Mouse (Mus musculus): Measurements from ENCODE around the gene Ccdc138. TPM values are rescaled to one million over a fixed set of nuclear protein-coding genes. Genes with fewer than 3 reads are reported as not detected.

The Ccdc138 gene
- polyA plus RNA-seq, 1 experiment from 2014 or later = 7.4 TPM

GRCm38 (mm10) chr10:58540613-58541012 is 42.9 kb downstream of the Ccdc138 start:
- Histone ChIP-seq H3K4me2 (ENCODE audit: low read depth, low read length) (no peak overlapping the region), H3K4me3 (ENCODE audit: low read depth, low read length) (no peak overlapping the region), H3K9ac (replicated peaks; ENCODE audit: low read length) (no peak overlapping the region), H3K27me3 (ENCODE audit: control insufficient read depth, insufficient read depth, low read length) (no peaks in the 10 kb centered on the region), H3K36me3 (replicated peaks; ENCODE audit: control insufficient read depth, insufficient read depth, low read depth, low read length) (no peaks in the 10 kb centered on the region; the same call in none of the 2 replicates), H3K9me3 (replicated peaks; ENCODE audit: control insufficient read depth, low read length) (no peaks in the 10 kb centered on the region), H3K4me1 (ENCODE audit: control insufficient read depth, insufficient read depth, low read length) (no peaks in the 10 kb centered on the region), H3K27ac (replicated peaks; ENCODE audit: low read depth, low read length) (no peak overlapping the region)
- 68% methylated on average over 13 of the region's 13 CpGs for WGBS
- DNase-seq (ENCODE audit: low spot score) (peak; percentile 7), ATAC-seq (replicated peaks; ENCODE audit: insufficient number of reproducible peaks, low FRiP score, low TSS enrichment, low read depth) (no peak)

DNA sequence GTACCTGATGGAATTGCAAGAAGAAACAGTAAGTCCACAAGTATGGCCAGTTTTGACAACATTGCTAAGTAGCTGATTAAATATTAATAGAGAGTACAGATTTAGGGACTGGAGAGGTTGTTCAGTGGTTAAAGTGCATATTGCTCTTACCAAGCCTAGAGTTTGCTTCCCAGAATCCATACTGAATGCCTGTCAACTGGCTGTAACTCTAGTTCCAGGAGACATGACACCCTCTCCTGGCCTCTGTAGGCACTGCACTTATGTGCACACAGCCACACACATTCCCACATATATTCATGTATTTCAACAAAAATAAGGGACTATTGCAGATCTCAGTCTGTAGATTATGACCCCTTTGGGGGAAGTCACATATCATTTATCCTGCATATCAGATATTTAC is 51.0 kb downstream of the Ccdc138 start:
- H3K4me1 ChIP-seq (ENCODE audit: control insufficient read depth, insufficient read depth, low read length) = no peaks in the 10 kb centered on the region
- no peak for ATAC-seq (replicated peaks; ENCODE audit: insufficient number of reproducible peaks, low FRiP score, low TSS enrichment, low read depth)
- no peak overlapping the region for H3K4me3 ChIP-seq (ENCODE audit: low read depth, low read length)
- no peak for DNase-seq (ENCODE audit: low spot score)
- H3K27me3 ChIP-seq (ENCODE audit: control insufficient read depth, insufficient read depth, low read length) = no peaks in the 10 kb centered on the region
- H3K27ac ChIP-seq (replicated peaks; ENCODE audit: low read depth, low read length) = no peak overlapping the region
- H3K36me3 ChIP-seq (replicated peaks; ENCODE audit: control insufficient read depth, insufficient read depth, low read depth, low read length) = no peaks in the 10 kb centered on the region
- no peaks in the 10 kb centered on the region for H3K9me3 ChIP-seq (replicated peaks; ENCODE audit: control insufficient read depth, low read length)
- no peak overlapping the region for H3K4me2 ChIP-seq (ENCODE audit: low read depth, low read length)
- H3K9ac ChIP-seq (replicated peaks; ENCODE audit: low read length) = no peak overlapping the region

DNA sequence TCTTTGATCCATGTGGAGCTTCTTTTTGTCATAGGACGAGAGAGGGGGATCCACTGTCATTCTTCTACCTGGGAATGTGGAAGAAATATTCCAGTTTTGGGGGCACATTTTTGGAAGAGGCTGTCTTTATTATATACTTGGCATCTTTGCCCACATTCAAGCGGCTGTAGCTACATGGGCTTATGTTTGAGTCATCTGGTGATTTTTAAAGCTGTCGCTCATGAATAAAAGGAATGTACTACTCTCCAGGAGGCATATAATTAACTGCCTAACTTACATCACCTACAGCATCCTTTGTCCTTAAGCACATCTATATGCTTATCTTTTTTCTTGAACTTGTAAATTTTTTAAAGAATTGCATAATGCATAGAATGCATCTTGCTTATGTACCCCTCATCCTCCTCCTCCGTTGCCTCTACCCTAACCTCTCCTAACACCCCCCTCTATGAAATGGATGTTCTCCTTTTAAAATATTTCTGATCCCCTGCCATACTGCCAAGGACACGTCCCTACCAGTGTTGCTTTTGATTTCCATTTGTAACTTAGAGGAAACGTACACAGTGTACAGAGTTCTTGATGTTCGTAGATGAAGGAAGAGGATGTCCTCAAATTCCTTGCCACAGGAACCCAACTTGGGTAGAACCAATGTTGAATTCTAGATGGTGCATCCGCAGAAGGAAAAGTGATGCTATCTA is 57.1 kb downstream of the Ccdc138 start:
- no peak overlapping the region for H3K4me3 ChIP-seq (ENCODE audit: low read depth, low read length)
- DNase-seq (ENCODE audit: low spot score) (no peak), ATAC-seq (replicated peaks; ENCODE audit: insufficient number of reproducible peaks, low FRiP score, low TSS enrichment, low read depth) (no peak)
- 90% methylated on average over 8 of the region's 8 CpGs for WGBS
- H3K27ac ChIP-seq (replicated peaks; ENCODE audit: low read depth, low read length) = no peak overlapping the region
- H3K27me3 ChIP-seq (ENCODE audit: control insufficient read depth, insufficient read depth, low read length) = no peaks in the 10 kb centered on the region
- H3K9me3 ChIP-seq (replicated peaks; ENCODE audit: control insufficient read depth, low read length) = no peaks in the 10 kb centered on the region
- no peaks in the 10 kb centered on the region for H3K36me3 ChIP-seq (replicated peaks; ENCODE audit: control insufficient read depth, insufficient read depth, low read depth, low read length)
- no peak overlapping the region for H3K4me2 ChIP-seq (ENCODE audit: low read depth, low read length)
- no peaks in the 10 kb centered on the region for H3K4me1 ChIP-seq (ENCODE audit: control insufficient read depth, insufficient read depth, low read length)
- no peak overlapping the region for H3K9ac ChIP-seq (replicated peaks; ENCODE audit: low read length)

GRCm38 (mm10) chr10:58559098-58559497 is 61.4 kb downstream of the Ccdc138 start:
- WGBS = 26% methylated on average over 7 of the region's 7 CpGs
- Histone ChIP-seq H3K9me3 (replicated peaks; ENCODE audit: control insufficient read depth, low read length) (no peaks in the 10 kb centered on the region), H3K4me2 (ENCODE audit: low read depth, low read length) (no peak overlapping the region), H3K4me3 (ENCODE audit: low read depth, low read length) (no peak overlapping the region), H3K27ac (replicated peaks; ENCODE audit: low read depth, low read length) (no peak overlapping the region), H3K9ac (replicated peaks; ENCODE audit: low read length) (no peak overlapping the region), H3K4me1 (ENCODE audit: control insufficient read depth, insufficient read depth, low read length) (no peaks in the 10 kb centered on the region), H3K27me3 (ENCODE audit: control insufficient read depth, insufficient read depth, low read length) (no peaks in the 10 kb centered on the region), H3K36me3 (replicated peaks; ENCODE audit: control insufficient read depth, insufficient read depth, low read depth, low read length) (no peaks in the 10 kb centered on the region)
- ATAC-seq (replicated peaks; ENCODE audit: insufficient number of reproducible peaks, low FRiP score, low TSS enrichment, low read depth) (no peak), DNase-seq (ENCODE audit: low spot score) (peak; percentile 76)

DNA sequence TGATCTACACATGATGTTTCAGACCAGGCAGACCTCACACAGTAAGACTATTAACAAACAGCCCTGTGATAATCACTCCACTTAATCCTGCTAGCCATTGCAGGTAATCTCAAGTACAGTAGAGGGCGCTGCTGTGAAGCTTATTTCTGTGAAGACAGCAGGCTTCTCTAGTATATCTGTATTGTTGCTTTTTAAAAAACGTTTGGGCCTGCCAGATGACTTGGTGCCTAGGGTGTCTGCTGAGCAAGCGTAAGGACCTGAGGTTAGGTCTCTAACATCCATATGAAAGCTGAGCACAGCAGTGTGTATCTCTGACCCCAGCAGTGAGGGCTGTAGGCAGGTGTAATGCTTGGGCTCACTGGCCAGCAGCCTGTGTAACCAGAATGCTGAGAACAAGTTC is 62.2 kb downstream of the Ccdc138 start:
- H3K4me1 ChIP-seq (ENCODE audit: control insufficient read depth, insufficient read depth, low read length) = no peaks in the 10 kb centered on the region
- no peak overlapping the region for H3K9ac ChIP-seq (replicated peaks; ENCODE audit: low read length)
- WGBS = 30% methylated on average over 3 of the region's 3 CpGs
- no peak overlapping the region for H3K4me2 ChIP-seq (ENCODE audit: low read depth, low read length)
- H3K9me3 ChIP-seq (replicated peaks; ENCODE audit: control insufficient read depth, low read length) = no peaks in the 10 kb centered on the region
- ATAC-seq (replicated peaks; ENCODE audit: insufficient number of reproducible peaks, low FRiP score, low TSS enrichment, low read depth) = no peak
- no peaks in the 10 kb centered on the region for H3K36me3 ChIP-seq (replicated peaks; ENCODE audit: control insufficient read depth, insufficient read depth, low read depth, low read length)
- no peak overlapping the region for H3K27ac ChIP-seq (replicated peaks; ENCODE audit: low read depth, low read length)
- DNase-seq (ENCODE audit: low spot score) = peak; percentile 73
- H3K27me3 ChIP-seq (ENCODE audit: control insufficient read depth, insufficient read depth, low read length) = no peaks in the 10 kb centered on the region
- no peak overlapping the region for H3K4me3 ChIP-seq (ENCODE audit: low read depth, low read length)

GRCm38 (mm10) chr10:58560521-58560920 is 62.8 kb downstream of the Ccdc138 start:
- WGBS = 92% methylated on average over 6 of the region's 6 CpGs
- Histone ChIP-seq H3K4me1 (ENCODE audit: control insufficient read depth, insufficient read depth, low read length) (no peaks in the 10 kb centered on the region), H3K27ac (replicated peaks; ENCODE audit: low read depth, low read length) (no peak overlapping the region), H3K9ac (replicated peaks; ENCODE audit: low read length) (no peak overlapping the region), H3K36me3 (replicated peaks; ENCODE audit: control insufficient read depth, insufficient read depth, low read depth, low read length) (no peaks in the 10 kb centered on the region), H3K4me2 (ENCODE audit: low read depth, low read length) (no peak overlapping the region), H3K4me3 (ENCODE audit: low read depth, low read length) (no peak overlapping the region), H3K9me3 (replicated peaks; ENCODE audit: control insufficient read depth, low read length) (no peaks in the 10 kb centered on the region), H3K27me3 (ENCODE audit: control insufficient read depth, insufficient read depth, low read length) (no peaks in the 10 kb centered on the region)
- DNase-seq (ENCODE audit: low spot score) = no peak
- no peak for ATAC-seq (replicated peaks; ENCODE audit: insufficient number of reproducible peaks, low FRiP score, low TSS enrichment, low read depth)

- Histone ChIP-seq H3K4me3 (ENCODE audit: low read depth, low read length) (no peak overlapping the region), H3K4me1 (ENCODE audit: control insufficient read depth, insufficient read depth, low read length) (no peaks in the 10 kb centered on the region), H3K27ac (replicated peaks; ENCODE audit: low read depth, low read length) (no peak overlapping the region), H3K9ac (replicated peaks; ENCODE audit: low read length) (no peak overlapping the region), H3K36me3 (replicated peaks; ENCODE audit: control insufficient read depth, insufficient read depth, low read depth, low read length) (no peaks in the 10 kb centered on the region), H3K4me2 (ENCODE audit: low read depth, low read length) (no peak overlapping the region), H3K27me3 (ENCODE audit: control insufficient read depth, insufficient read depth, low read length) (no peaks in the 10 kb centered on the region), H3K9me3 (replicated peaks; ENCODE audit: control insufficient read depth, low read length) (no peaks in the 10 kb centered on the region)
- DNase-seq (ENCODE audit: low spot score) (no peak), ATAC-seq (replicated peaks; ENCODE audit: insufficient number of reproducible peaks, low FRiP score, low TSS enrichment, low read depth) (no peak)
- 69% methylated on average over 5 of the region's 5 CpGs for WGBS
These were observed 87.9 kb downstream of the Ccdc138 start for GRCm38 (mm10) chr10:58585427-58586223.

DNA sequence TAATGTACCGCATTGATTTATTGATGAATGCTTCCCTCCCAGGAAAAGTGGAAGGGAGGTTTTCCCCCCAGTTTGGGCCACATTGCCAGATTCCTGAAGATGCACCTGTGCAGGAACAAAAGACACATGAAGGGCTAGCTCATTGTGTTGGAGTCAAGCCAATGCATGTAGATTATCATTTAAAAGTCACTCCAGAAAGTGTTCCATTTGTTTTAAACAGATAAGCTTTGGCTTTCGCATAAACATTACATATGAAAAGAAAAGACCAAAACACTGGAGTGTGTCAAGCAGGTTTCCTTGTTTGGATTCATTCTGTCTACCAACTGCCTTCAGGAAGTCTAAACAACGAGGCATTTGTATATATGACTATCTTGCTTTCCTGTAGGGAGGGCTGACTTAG is 96.7 kb downstream of the Ccdc138 start:
- Histone ChIP-seq H3K27me3 (ENCODE audit: control insufficient read depth, insufficient read depth, low read length) (no peaks in the 10 kb centered on the region), H3K4me1 (ENCODE audit: control insufficient read depth, insufficient read depth, low read length) (no peaks in the 10 kb centered on the region), H3K4me3 (ENCODE audit: low read depth, low read length) (no peak overlapping the region), H3K27ac (replicated peaks; ENCODE audit: low read depth, low read length) (no peak overlapping the region), H3K9ac (replicated peaks; ENCODE audit: low read length) (no peak overlapping the region), H3K36me3 (replicated peaks; ENCODE audit: control insufficient read depth, insufficient read depth, low read depth, low read length) (no peaks in the 10 kb centered on the region), H3K9me3 (replicated peaks; ENCODE audit: control insufficient read depth, low read length) (no peaks in the 10 kb centered on the region), H3K4me2 (ENCODE audit: low read depth, low read length) (no peak overlapping the region)
- WGBS = 90% methylated on average over 3 of the region's 3 CpGs
- DNase-seq (ENCODE audit: low spot score) (no peak), ATAC-seq (replicated peaks; ENCODE audit: insufficient number of reproducible peaks, low FRiP score, low TSS enrichment, low read depth) (no peak)

All from embryonic facial prominence, embryonic 11.5 days (tissue).